Mouse (Mus musculus): ENCODE measurements around the gene Atat1.

DNA sequence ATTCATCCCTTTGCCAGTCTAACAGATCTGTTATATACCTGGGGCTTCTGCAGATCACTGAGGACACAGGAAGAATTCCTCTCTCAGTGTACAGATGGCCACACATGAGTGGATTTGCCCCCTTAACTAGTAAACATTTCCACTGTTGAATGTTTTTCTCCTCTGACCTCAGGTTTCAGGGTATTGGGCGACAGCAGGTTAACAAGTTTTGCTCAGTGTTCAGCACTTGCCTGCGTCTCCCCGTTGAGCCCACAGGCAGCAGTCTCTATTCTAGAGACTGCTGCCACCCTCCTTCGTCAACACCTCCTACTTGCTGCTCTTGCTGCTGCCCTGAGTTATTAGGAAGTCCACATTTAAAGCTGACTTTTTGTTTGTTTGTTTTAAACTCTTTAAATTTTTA lies 11.8 kb upstream of the Atat1 start:
- TF ChIP-seq CTCF (IDR thresholded peaks at IDR 0.05; ENCODE audit: low read depth, low read length) (no peak), POLR2A (IDR thresholded peaks at IDR 0.05; ENCODE audit: borderline replicate concordance, low read depth, low read length) (no peak)
